Mouse (Mus musculus) CH12.LX (cell line): ENCODE results near the gene Pa2g4. TPM values are rescaled to one million over a fixed set of nuclear protein-coding genes. Genes with fewer than 3 reads are reported as not detected.

Source experiments
- DNase-seq: peaks from one replicate; pipeline ENCODE4 v3.0.0-alpha.2; 2013; ENCODE audit errors: extremely low read depth
- H3K27ac ChIP-seq: 2 replicates; pipeline ENCODE4 v1.5.1; 2012; ENCODE audit warnings: low read depth, mild to moderate bottlenecking, control low read depth, moderate library complexity; ENCODE audit not compliant: insufficient read depth
- H3K27me3 ChIP-seq: replicated peaks from 2 replicates; pipeline ENCODE3; 2012; ENCODE audit warnings: inconsistent platforms
- H3K36me3 ChIP-seq, 2 experiments: replicated peaks in 1 of 2; 2 replicates each; pipeline versions ENCODE3 to v1.6.1; 2012; ENCODE audit warnings: inconsistent platforms in 1 of 2, low read length in 1 of 2, mild to moderate bottlenecking in 1 of 2, mixed read lengths in 1 of 2, moderate library complexity in 1 of 2; ENCODE audit not compliant: control insufficient read depth in 1 of 2, insufficient read depth in 1 of 2
- H3K4me1 ChIP-seq, 2 experiments: 2 replicates each; pipeline ENCODE4 v1.6.1; 2012; ENCODE audit warnings: inconsistent platforms in 1 of 2, moderate library complexity in 1 of 2; ENCODE audit not compliant: insufficient read depth in 2 of 2, control insufficient read depth in 1 of 2
- H3K4me2 ChIP-seq: 2 replicates; pipeline ENCODE4 v1.6.1; 2012; ENCODE audit warnings: low read depth, mild to moderate bottlenecking, control low read depth; ENCODE audit not compliant: poor library complexity, insufficient read depth, severe bottlenecking
- H3K4me3 ChIP-seq, 3 experiments: fragments of 150-350 bp in 1 of 3; sonication (generic) in 1 of 3; replicated peaks in 1 of 3; 2 replicates each; pipeline versions ENCODE3 to v1.5.1; 2011 to 2012; ENCODE audit warnings: low read depth in 2 of 3, low read length in 2 of 3, mild to moderate bottlenecking in 2 of 3, moderate library complexity in 2 of 3, control low read depth in 1 of 3, improper control_type of control experiment in 1 of 3, inconsistent platforms in 1 of 3, mixed read lengths in 1 of 3; ENCODE audit not compliant: poor library complexity in 1 of 3
- H3K79me2 ChIP-seq: replicated peaks from 2 replicates; pipeline ENCODE4 v1.6.1; 2012; ENCODE audit warnings: mild to moderate bottlenecking, moderate library complexity; ENCODE audit not compliant: control insufficient read depth, poor library complexity, insufficient read depth, severe bottlenecking; ENCODE audit errors: extremely low read depth
- H3K9ac ChIP-seq: 2 replicates; pipeline ENCODE4 v1.6.1; 2012; ENCODE audit warnings: low read depth, mild to moderate bottlenecking, control low read depth, moderate library complexity; ENCODE audit not compliant: insufficient read depth
- H3K9me3 ChIP-seq: replicated peaks from 2 replicates; pipeline ENCODE3; 2012; ENCODE audit warnings: low read length, inconsistent platforms, mixed read lengths
- BHLHE40 ChIP-seq: IDR thresholded peaks from 2 replicates; pipeline ENCODE4 v1.6.1; 2011; ENCODE audit warnings: mild to moderate bottlenecking, low read depth, low read length, improper control_type of control experiment
- CHD1 ChIP-seq: IDR thresholded peaks from 2 replicates; pipeline ENCODE4 v1.6.1; 2012; ENCODE audit warnings: low read depth, low read length, improper control_type of control experiment, inconsistent platforms
- CHD2 ChIP-seq: IDR thresholded peaks from 2 replicates; pipeline ENCODE4 v1.6.1; 2011; ENCODE audit warnings: low read length, improper control_type of control experiment
- CTCF ChIP-seq, 2 experiments: IDR thresholded peaks in 1 of 2; conservative IDR thresholded peaks in 1 of 2; 2 replicates each; pipeline ENCODE4 v1.5.1; 2011 to 2012; ENCODE audit warnings: low read depth in 2 of 2, low read length in 2 of 2, improper control_type of control experiment in 1 of 2, inconsistent platforms in 1 of 2, mild to moderate bottlenecking in 1 of 2, moderate library complexity in 1 of 2
- EP300 ChIP-seq: IDR thresholded peaks from 2 replicates; pipeline ENCODE4 v1.6.1; 2011; ENCODE audit warnings: low read length, improper control_type of control experiment
- ETS1 ChIP-seq: conservative IDR thresholded peaks from 2 replicates; pipeline ENCODE4 v1.6.1; 2012; ENCODE audit warnings: low read depth, mild to moderate bottlenecking, inconsistent platforms, low read length, improper control_type of control experiment, moderate library complexity
- GABPA ChIP-seq: IDR thresholded peaks from 2 replicates; pipeline ENCODE4 v1.6.1; 2012; ENCODE audit warnings: low read depth, low read length, improper control_type of control experiment, inconsistent platforms; ENCODE audit not compliant: insufficient replicate concordance
- IRF4 ChIP-seq: IDR thresholded peaks from 2 replicates; pipeline ENCODE4 v1.6.1; 2014; ENCODE audit warnings: low read depth, mild to moderate bottlenecking, inconsistent platforms, low read length, improper control_type of control experiment
- JUN ChIP-seq: IDR thresholded peaks from 2 replicates; pipeline ENCODE4 v1.6.1; 2011; ENCODE audit warnings: low read depth, mild to moderate bottlenecking, low read length, improper control_type of control experiment, moderate library complexity; ENCODE audit not compliant: insufficient read depth
- MAFK ChIP-seq: IDR thresholded peaks from 2 replicates; pipeline ENCODE4 v1.6.1; 2011; ENCODE audit warnings: low read length, improper control_type of control experiment; ENCODE audit not compliant: insufficient replicate concordance
- MAX ChIP-seq: IDR thresholded peaks from 2 replicates; pipeline ENCODE4 v1.6.1; 2011; ENCODE audit warnings: low read length, improper control_type of control experiment
- MAZ ChIP-seq: IDR thresholded peaks from 2 replicates; pipeline ENCODE4 v1.6.1; 2012; ENCODE audit warnings: low read depth, mild to moderate bottlenecking, inconsistent platforms, low read length, improper control_type of control experiment, moderate library complexity
- NRF1 ChIP-seq: IDR thresholded peaks from 2 replicates; pipeline ENCODE4 v1.6.1; 2014; ENCODE audit warnings: low read depth, mild to moderate bottlenecking, inconsistent platforms, low read length, improper control_type of control experiment, moderate library complexity
- POLR2A ChIP-seq: IDR thresholded peaks from 2 replicates; pipeline ENCODE4 v1.6.1; 2011; ENCODE audit warnings: low read depth, mild to moderate bottlenecking, improper control_type of control experiment, low read length
- POLR2AphosphoS2 ChIP-seq: IDR thresholded peaks from 2 replicates; pipeline ENCODE4 v1.6.1; 2011; ENCODE audit warnings: low read depth, low read length, improper control_type of control experiment
- RCOR1 ChIP-seq: conservative IDR thresholded peaks from 2 replicates; pipeline ENCODE4 v1.6.1; 2012; ENCODE audit warnings: low read depth, mild to moderate bottlenecking, inconsistent platforms, low read length, improper control_type of control experiment
- SIN3A ChIP-seq: IDR thresholded peaks from 2 replicates; pipeline ENCODE4 v1.6.1; 2012; ENCODE audit warnings: low read length, improper control_type of control experiment, inconsistent platforms
- SMC3 ChIP-seq: IDR thresholded peaks from 2 replicates; pipeline ENCODE4 v1.6.1; 2011; ENCODE audit warnings: low read depth, low read length, improper control_type of control experiment
- TBP ChIP-seq: conservative IDR thresholded peaks from 2 replicates; pipeline ENCODE4 v1.6.1; 2011; ENCODE audit warnings: low read depth, low read length, improper control_type of control experiment
- UBTF ChIP-seq: IDR thresholded peaks from 2 replicates; pipeline ENCODE4 v1.6.1; 2012; ENCODE audit warnings: low read depth, mild to moderate bottlenecking, inconsistent platforms, low read length, improper control_type of control experiment, moderate library complexity
- USF1 ChIP-seq: IDR thresholded peaks from 2 replicates; pipeline ENCODE4 v1.6.1; 2014; ENCODE audit warnings: low read depth, mild to moderate bottlenecking, inconsistent platforms, low read length, improper control_type of control experiment
- USF2 ChIP-seq: conservative IDR thresholded peaks from 2 replicates; pipeline ENCODE4 v1.6.1; 2011; ENCODE audit warnings: low read depth, low read length, improper control_type of control experiment
- ZC3H11A ChIP-seq: IDR thresholded peaks from 2 replicates; pipeline ENCODE4 v1.6.1; 2012; ENCODE audit warnings: low read depth, mild to moderate bottlenecking, inconsistent platforms, low read length, improper control_type of control experiment
- ZMIZ1 ChIP-seq: IDR thresholded peaks from 2 replicates; pipeline ENCODE4 v1.6.1; 2012; ENCODE audit warnings: low read depth, mild to moderate bottlenecking, inconsistent platforms, low read length, improper control_type of control experiment
- ZNF384 ChIP-seq: IDR thresholded peaks from 2 replicates; pipeline ENCODE4 v1.6.1; 2012; ENCODE audit warnings: low read depth, low read length, improper control_type of control experiment, inconsistent platforms
- dilution Hi-C: fragments of 300-500 bp; cut with MboI; formaldehyde crosslinking; loops from 2 replicates; pipeline ENCODE4 v1.14.3; 2020; ENCODE audit warnings: low sequenced_read_pairs; ENCODE audit not compliant: extremely low pct_unique_long_range_greater_than_20kb, extremely low pct_ligation_motif_present
- in situ Hi-C: fragments of 300-500 bp; cut with MboI; formaldehyde crosslinking; loops from 3 replicates; pipeline ENCODE4 v1.14.3; 2019; ENCODE audit warnings: low sequenced_read_pairs, low pct_ligation_motif_present, low pct_unique_long_range_greater_than_20kb, mixed read lengths
- polyA plus RNA-seq: library from polyadenylated mRNA; unstranded; fragments of >175 nt; gene quantifications from 2 replicates; pipeline ENCODE4 v1.2.1, GENCODE M21; 2012; ENCODE audit warnings: low read depth; ENCODE audit not compliant: insufficient read length
- total RNA-seq, 2 experiments: library from RNA; depleted of rRNA; stranded (reverse); fragments of 300-350 nt in 1 of 2; fragments of >200 nt in 1 of 2; gene quantifications; 2 replicates each; pipeline ENCODE4 v1.2.3; 2012 to 2014

The Pa2g4 gene
- total and polyA plus RNA-seq, 3 experiments: 129 to 550 (median 133) TPM

DNA sequence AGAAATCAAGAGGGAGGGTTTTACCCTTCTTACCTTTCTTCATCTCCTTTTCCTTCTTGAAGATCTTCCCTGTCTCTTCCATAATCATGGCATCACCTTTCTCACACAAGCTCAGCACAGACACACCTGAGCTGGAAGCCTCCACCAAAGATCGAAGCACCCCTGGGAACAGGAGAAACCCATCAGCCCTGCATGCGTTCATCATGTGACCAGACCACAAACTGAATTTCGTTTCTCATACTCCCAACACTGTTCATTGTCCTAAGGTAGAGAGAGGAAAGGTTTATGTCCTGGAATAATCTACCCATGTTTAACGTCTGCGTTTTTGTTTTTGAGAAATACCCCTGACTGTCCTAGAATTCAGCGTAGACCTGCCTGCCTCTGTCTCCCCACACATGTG lies 2.2 kb downstream of the Pa2g4 start:
- dilution Hi-C loops: no loop called here
- in situ Hi-C loops: no loop called here
- peak overlapping the region; percentile 53; the same call in 1 of the 2 replicates for H3K27ac ChIP-seq
- no peaks in the 10 kb centered on the region for H3K9me3 ChIP-seq
- no peaks in the 10 kb centered on the region for H3K27me3 ChIP-seq
- peaks cover 38% of the 10 kb centered on the region for H3K79me2 ChIP-seq
- H3K9ac ChIP-seq: peak overlapping the region; percentile 83
- H3K4me3 ChIP-seq: peak overlapping the region; percentile 51 to 98 (median 94)
- peaks cover 43 to 61% of the 10 kb centered on the region in 2 experiments for H3K36me3 ChIP-seq
- H3K4me1 ChIP-seq: peaks cover 4 to 27% of the 10 kb centered on the region in 2 experiments; a peak in 2 of 4 replicates
- peak overlapping the region; percentile 81 for H3K4me2 ChIP-seq
- TF ChIP-seq GABPA (no peak), BHLHE40 (peak; percentile 69), SIN3A (no peak), UBTF (no peak)
- DNase-seq: no peak

DNA sequence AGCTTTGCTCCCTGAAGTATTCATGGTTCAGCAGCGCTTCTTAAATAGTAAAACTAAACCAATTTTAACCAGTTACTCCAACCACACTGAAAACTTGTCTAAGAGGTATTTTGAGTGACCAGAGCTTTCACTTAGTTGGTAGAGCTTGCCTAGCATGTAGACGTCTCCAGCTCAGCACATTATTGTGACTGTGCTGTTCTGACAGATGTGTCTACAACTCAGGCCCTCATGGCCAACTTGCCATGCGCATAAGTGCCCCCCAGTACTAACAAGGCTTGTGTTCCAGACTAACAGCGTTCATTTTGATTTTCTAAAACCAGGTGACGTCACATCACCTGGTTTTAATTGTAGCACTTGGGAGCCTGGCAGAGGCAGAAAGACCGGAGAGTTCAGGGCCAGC lies 8.8 kb downstream of the Pa2g4 start:
- H3K4me2 ChIP-seq: no peak overlapping the region
- H3K36me3 ChIP-seq: peaks cover 42 to 53% of the 10 kb centered on the region in 2 experiments
- no peak overlapping the region for H3K9ac ChIP-seq
- H3K4me1 ChIP-seq: peaks cover 0 to 1% of the 10 kb centered on the region in 2 experiments; a peak in 1 of 4 replicates
- H3K27me3 ChIP-seq: no peaks in the 10 kb centered on the region
- dilution Hi-C loops (no loop called here), in situ Hi-C loops (no loop called here)
- no peak overlapping the region for H3K4me3 ChIP-seq
- DNase-seq: no peak
- H3K79me2 ChIP-seq: peaks cover under 1% of the 10 kb centered on the region; the same call in 1 of the 2 replicates
- H3K9me3 ChIP-seq: no peaks in the 10 kb centered on the region
- no peak overlapping the region for H3K27ac ChIP-seq
- TF ChIP-seq CTCF (conservative IDR thresholded peaks at IDR 0.05 in 1 of 2, IDR thresholded peaks at IDR 0.05 in 1 of 2; ENCODE audit: low read depth in 2 of 2, low read length in 2 of 2) (no peak), JUN (no peak), MAZ (no peak), ETS1 (no peak), POLR2AphosphoS2 (peak; percentile 92), USF2 (no peak), BHLHE40 (no peak), ZMIZ1 (0 out of 2 replicates have a peak, but pooled peaks have one; percentile 12), RCOR1 (no peak), SIN3A (no peak), CHD1 (no peak), NRF1 (no peak), USF1 (no peak), ZC3H11A (no peak), IRF4 (no peak), MAX (no peak), TBP (no peak), SMC3 (no peak), ZNF384 (no peak), MAFK (no peak), GABPA (no peak), POLR2A (peak; percentile 41), CHD2 (peak; percentile 61; the same call in 1 of the 2 replicates), EP300 (no peak)
- TF ChIP-seq, all 38 proteins: peak for 4
